Mouse (Mus musculus) kidney, adult 2 months (tissue): ENCODE results near the gene Ache.
A peak's percentile ranks its signal among the peaks of the same experiment; 100 is the strongest.

Source experiments
- CTCF ChIP-seq: fragments of 200-500 bp; conservative IDR thresholded peaks from 2 replicates; pipeline ENCODE4 v1.5.1; 2011; ENCODE audit warnings: low read depth, mild to moderate bottlenecking, control low read depth, low read length, moderate library complexity, mixed read lengths; ENCODE audit not compliant: insufficient read depth, insufficient read length
- POLR2A ChIP-seq: fragments of 200-500 bp; IDR thresholded peaks from one replicate; pipeline ENCODE4 v1.6.1; 2011; ENCODE audit warnings: low read depth, low read length, control low read depth

DNA sequence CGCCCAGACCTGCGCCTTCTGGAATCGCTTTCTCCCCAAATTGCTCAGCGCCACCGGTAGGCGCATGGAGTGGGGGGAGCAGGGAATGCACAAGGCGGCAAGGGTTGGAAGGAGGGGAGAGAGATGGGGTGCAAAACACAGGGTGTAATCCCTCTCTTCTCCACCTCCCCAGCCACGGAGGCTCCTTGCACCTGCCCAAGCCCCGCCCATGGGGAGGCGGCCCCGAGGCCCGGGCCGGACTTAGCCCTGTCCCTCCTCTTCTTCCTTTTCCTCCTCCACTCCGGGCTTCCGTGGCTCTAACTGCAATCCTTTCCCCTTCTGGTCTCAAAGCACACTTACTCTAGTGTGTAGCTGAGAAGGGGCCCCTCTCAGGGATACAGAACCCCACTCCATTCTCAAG is 6.0 kb downstream of the Ache start:
- TF ChIP-seq POLR2A: peak; percentile 11
- TF ChIP-seq CTCF: peak; percentile 18; the same call in 1 of the 2 replicates
